Mouse (Mus musculus): ENCODE measurements around the gene Bpi. TPM values are rescaled to one million over a fixed set of nuclear protein-coding genes. Genes with fewer than 3 reads are reported as not detected.

The Bpi gene
- total and polyA plus RNA-seq, 3 experiments: 0.17 to 0.81 (median 0.51) TPM

DNA sequence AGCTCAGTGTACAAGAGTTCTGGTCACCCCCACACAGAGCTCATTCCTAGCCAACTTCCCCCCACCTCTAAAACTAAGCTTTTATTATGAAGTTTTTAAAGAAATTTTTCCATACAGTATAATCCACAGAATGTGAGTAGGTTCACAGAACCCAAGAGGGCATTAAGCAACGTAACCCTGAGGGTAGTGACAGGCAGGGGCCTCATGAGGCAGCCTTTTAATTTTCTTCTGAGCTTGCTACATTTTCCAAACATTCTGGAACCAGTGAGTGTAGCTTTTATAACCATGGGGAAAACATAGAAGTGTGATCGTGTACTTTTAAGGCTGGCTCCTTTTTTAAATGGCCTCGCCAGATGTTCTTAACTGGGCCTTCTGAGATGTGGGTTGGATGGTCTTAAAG is 34.4 kb upstream of the Bpi start:
- Histone ChIP-seq H3K79me2 (replicated peaks; ENCODE audit: control insufficient read depth, extremely low read depth, insufficient read depth, poor library complexity, severe bottlenecking) (no peaks in the 10 kb centered on the region), H3K4me1 (ENCODE audit: control insufficient read depth in 1 of 2, insufficient read depth in 2 of 2) (peaks cover 10 to 23% of the 10 kb centered on the region in 2 experiments), H3K9me3 (replicated peaks; ENCODE audit: low read length) (peaks cover 9% of the 10 kb centered on the region), H3K4me3 (replicated peaks in 1 of 3; ENCODE audit: low read depth in 2 of 3, low read length in 2 of 3, poor library complexity in 1 of 3) (no peak overlapping the region), H3K36me3 (replicated peaks in 1 of 2; ENCODE audit: control insufficient read depth in 1 of 2, insufficient read depth in 1 of 2, low read length in 1 of 2) (no peaks in the 10 kb centered on the region), H3K27me3 (replicated peaks) (peaks cover 21% of the 10 kb centered on the region), H3K9ac (ENCODE audit: insufficient read depth, low read depth) (no peak overlapping the region), H3K27ac (ENCODE audit: insufficient read depth, low read depth) (no peak overlapping the region), H3K4me2 (ENCODE audit: insufficient read depth, low read depth, poor library complexity, severe bottlenecking) (no peak overlapping the region)
- in situ Hi-C loops (cut with MboI; ENCODE audit: low pct_ligation_motif_present, low pct_unique_long_range_greater_than_20kb, low sequenced_read_pairs) (no loop called here), dilution Hi-C loops (cut with MboI; ENCODE audit: extremely low pct_ligation_motif_present, extremely low pct_unique_long_range_greater_than_20kb, low sequenced_read_pairs) (no loop called here)
- TF ChIP-seq BHLHE40 (IDR thresholded peaks at IDR 0.05; ENCODE audit: low read depth, low read length) (no peak), ETS1 (conservative IDR thresholded peaks at IDR 0.05; ENCODE audit: low read depth, low read length) (no peak), E2F4 (IDR thresholded peaks at IDR 0.05; ENCODE audit: insufficient replicate concordance, low read depth, low read length) (no peak), TCF12 (IDR thresholded peaks at IDR 0.05; ENCODE audit: low read depth, low read length) (no peak), RCOR1 (conservative IDR thresholded peaks at IDR 0.05; ENCODE audit: low read depth, low read length) (no peak), HCFC1 (IDR thresholded peaks at IDR 0.05; ENCODE audit: low read depth, low read length) (no peak), JUND (conservative IDR thresholded peaks at IDR 0.05; ENCODE audit: low read depth, low read length) (no peak), KAT2A (IDR thresholded peaks at IDR 0.05; ENCODE audit: insufficient replicate concordance, low read length) (no peak), USF2 (conservative IDR thresholded peaks at IDR 0.05; ENCODE audit: low read depth, low read length) (no peak), SMC3 (IDR thresholded peaks at IDR 0.05; ENCODE audit: low read depth, low read length) (no peak), RAD21 (IDR thresholded peaks at IDR 0.05; ENCODE audit: low read depth, low read length) (no peak), MAZ (IDR thresholded peaks at IDR 0.05; ENCODE audit: low read depth, low read length) (no peak), ELF1 (IDR thresholded peaks at IDR 0.05; ENCODE audit: low read depth, low read length) (no peak), POLR2A (IDR thresholded peaks at IDR 0.05; ENCODE audit: low read depth, low read length) (no peak), PAX5 (IDR thresholded peaks at IDR 0.05; ENCODE audit: low read length) (no peak), MAX (IDR thresholded peaks at IDR 0.05; ENCODE audit: low read length) (no peak)
- no peak for DNase-seq (ENCODE audit: extremely low read depth)

DNA sequence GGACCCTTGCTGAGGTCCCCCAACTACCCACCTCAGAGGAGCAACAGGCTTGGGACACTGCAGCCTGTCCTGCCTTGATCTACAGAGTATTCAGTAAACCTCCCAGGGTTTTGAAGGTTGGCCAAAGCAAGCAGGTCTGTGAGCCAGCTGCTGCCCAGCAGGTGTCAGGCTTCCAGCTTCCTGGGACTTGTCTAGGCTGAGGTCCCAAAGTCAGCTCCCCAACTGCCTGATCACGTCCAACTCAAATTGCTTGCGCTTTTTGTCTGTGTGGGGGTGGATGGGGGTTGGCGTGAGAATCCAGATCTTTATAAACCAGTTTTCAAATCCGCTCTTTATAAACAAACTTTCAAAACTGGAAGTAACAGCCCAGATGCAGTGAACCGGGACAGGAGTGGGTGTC is 32.6 kb upstream of the Bpi start:
- Histone ChIP-seq H3K4me2 (ENCODE audit: insufficient read depth, low read depth, poor library complexity, severe bottlenecking) (no peak overlapping the region), H3K4me1 (ENCODE audit: control insufficient read depth in 1 of 2, insufficient read depth in 2 of 2) (peaks cover 6 to 24% of the 10 kb centered on the region in 2 experiments), H3K79me2 (replicated peaks; ENCODE audit: control insufficient read depth, extremely low read depth, insufficient read depth, poor library complexity, severe bottlenecking) (no peaks in the 10 kb centered on the region), H3K36me3 (replicated peaks in 1 of 2; ENCODE audit: control insufficient read depth in 1 of 2, insufficient read depth in 1 of 2, low read length in 1 of 2) (no peaks in the 10 kb centered on the region), H3K27ac (ENCODE audit: insufficient read depth, low read depth) (no peak overlapping the region), H3K9ac (ENCODE audit: insufficient read depth, low read depth) (no peak overlapping the region), H3K27me3 (replicated peaks) (peaks cover 21% of the 10 kb centered on the region), H3K9me3 (replicated peaks; ENCODE audit: low read length) (peaks cover 9% of the 10 kb centered on the region), H3K4me3 (replicated peaks in 1 of 3; ENCODE audit: low read depth in 2 of 3, low read length in 2 of 3, poor library complexity in 1 of 3) (no peak overlapping the region)
- in situ Hi-C loops (cut with MboI; ENCODE audit: low pct_ligation_motif_present, low pct_unique_long_range_greater_than_20kb, low sequenced_read_pairs) (no loop called here), dilution Hi-C loops (cut with MboI; ENCODE audit: extremely low pct_ligation_motif_present, extremely low pct_unique_long_range_greater_than_20kb, low sequenced_read_pairs) (no loop called here)
- no peak for DNase-seq (ENCODE audit: extremely low read depth)
- TF ChIP-seq RAD21 (IDR thresholded peaks at IDR 0.05; ENCODE audit: low read depth, low read length): peak; percentile 11
- peak in 1 of 2 experiments; percentile 51; a peak in 2 of 4 replicates for TF ChIP-seq CTCF (conservative IDR thresholded peaks at IDR 0.05 in 1 of 2, IDR thresholded peaks at IDR 0.05 in 1 of 2; ENCODE audit: low read depth in 2 of 2, low read length in 2 of 2)
- peak; percentile 42 for TF ChIP-seq SMC3 (IDR thresholded peaks at IDR 0.05; ENCODE audit: low read depth, low read length)
- no peak for TF ChIP-seq ZNF384 (IDR thresholded peaks at IDR 0.05; ENCODE audit: low read depth, low read length)
- no peak for TF ChIP-seq POLR2AphosphoS2 (IDR thresholded peaks at IDR 0.05; ENCODE audit: low read depth, low read length)

All from CH12.LX (cell line).